Mouse (Mus musculus) urinary bladder, postnatal 14 days (tissue): ENCODE results near the gene Dhtkd1.

Source experiments
- DNase-seq: peaks from one replicate; pipeline ENCODE4 v3.0.0; 2021; ENCODE audit warnings: low spot score

Gene Dhtkd1

DNA sequence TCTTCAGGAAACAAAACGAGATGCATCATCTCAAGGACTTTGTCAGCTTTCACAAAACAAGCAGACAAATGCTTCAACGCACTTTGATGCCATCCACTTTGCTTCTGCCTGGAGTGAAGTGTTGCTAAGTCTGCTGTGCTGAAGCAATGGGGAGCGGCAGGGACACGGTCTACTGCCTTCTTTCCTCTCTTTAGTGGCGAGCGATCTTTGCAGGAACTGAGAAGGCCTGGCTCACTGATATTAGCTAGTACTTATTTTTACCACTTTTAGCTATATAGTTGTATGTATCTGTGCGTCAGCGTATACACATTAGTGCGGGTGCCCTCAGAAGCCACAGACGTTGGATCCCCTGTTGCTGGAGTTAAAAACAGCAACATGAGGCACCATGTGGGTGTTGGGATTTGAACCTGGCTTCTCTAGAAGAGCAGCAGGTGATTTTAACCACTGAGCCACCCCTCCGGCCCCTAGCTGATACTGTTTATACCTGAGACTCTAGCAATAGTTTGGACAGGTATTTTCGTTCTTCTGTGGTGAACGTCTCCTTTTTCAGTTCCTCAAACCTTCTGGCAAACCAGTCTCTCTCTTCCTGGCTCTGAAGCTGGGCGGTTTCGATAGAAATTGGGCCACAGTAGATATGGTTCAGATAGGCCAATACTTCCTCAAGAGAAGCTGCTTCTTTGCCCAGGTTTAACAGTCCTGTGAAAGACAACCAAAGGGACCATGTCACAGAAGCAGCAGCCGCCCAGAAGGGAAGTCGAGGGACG, 12.1 kb downstream of the Dhtkd1 start:
- no peak for DNase-seq

DNA sequence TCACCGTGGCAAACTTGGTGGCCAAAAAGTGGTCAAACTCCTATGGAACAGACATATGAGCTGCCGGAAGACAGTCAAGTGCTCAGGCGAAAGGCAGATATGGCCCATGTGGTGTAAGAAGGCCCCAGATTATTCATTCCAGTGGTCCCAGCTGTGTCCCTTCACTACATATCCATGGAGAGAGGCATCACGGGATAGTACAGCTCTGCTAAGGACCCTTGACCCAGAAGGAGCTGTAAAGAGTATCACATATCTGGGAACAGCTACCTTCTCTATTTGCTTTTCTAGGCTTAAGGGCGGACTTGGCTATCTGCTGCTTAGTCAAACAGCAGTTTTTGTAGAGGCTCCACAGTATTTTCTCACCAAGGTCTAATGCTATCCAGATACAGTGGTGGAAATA, 12.8 kb downstream of the Dhtkd1 start:
- DNase-seq: no peak

DNA sequence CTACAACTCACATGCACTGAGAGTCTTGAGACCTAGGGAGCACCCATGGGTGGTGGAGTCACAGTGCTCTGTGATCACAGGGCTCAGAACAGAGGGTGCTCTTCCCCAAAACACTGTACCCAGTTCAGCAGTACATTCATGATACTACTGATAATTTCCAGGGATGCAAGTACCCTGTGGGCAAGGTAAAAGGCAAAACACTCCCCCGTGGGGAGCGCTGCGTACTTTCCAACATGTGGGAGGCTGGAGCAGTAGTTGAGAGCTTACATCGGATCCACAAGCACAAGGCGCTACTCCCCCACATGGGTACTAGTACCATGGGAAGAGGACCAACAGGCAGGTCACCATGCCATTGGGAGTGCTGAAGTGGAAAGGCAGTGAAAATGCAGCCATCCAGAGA, 15.1 kb downstream of the Dhtkd1 start:
- DNase-seq: no peak

DNA sequence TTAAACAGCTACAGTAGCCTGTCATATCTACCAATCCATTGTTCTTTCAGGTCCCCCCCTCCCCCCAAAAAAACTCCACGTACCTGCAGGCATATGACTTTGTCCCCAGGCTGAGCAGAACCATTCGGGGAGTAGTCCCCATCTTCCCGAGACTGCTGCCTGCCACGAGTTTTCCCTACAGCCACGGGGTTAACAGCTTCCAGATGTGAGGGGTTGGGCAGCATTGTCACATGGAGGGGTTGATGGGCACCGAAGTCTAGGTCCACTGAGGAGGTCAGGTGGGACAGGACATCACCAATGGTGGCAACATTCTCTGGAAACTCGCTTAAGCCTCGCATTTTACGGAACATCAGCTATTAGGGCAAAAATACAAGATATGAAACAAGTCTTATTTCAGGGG, 18.8 kb downstream of the Dhtkd1 start:
- no peak for DNase-seq

DNA sequence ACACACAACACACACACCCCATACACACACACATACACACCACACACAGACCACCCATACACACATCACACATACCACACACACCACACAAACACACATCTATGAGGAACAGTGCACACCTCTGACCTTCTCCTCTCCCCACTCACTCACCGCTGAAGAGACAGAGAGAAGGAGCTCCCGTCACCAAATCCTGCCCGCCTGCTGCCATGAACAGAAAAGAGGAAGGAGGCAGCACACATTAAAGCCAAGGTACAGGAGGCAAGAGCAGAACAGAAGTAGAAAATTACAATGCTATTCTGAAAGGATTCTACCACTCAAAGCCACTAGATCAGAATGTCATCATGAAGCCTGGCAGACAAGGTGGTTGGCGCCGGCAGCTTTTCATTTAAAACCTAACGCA, 19.8 kb downstream of the Dhtkd1 start:
- DNase-seq: no peak

DNA sequence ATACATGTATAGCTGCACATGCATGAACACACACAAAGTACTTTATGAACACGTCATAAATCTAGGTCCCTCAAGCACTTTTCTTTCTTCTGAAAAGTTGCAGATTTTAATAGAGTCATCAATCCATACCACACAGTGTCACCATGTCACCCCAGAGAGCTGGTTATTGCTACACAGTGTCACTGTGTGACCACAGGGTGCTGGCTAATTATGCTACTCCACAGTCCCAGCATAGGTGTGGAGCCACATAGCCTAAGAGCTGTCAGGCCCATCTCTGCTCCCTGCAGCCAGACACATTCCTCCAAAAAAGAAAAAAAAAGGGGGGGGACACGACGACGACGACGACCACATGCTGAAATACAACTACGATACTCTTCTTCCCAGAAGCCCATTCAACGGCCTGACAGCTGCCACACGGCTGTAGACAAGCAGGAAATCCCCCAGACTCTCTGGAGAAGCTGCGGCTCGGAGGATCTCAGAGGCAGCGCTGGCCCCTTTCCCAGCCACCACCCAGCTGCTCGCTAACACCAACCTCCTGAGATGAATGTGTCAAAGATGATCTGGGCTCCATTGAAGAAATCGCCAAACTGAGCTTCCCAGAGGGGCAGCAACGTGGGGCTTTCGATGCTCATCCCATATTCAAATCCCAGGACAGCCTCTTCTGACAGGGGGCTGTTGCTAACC, 31.2 kb downstream of the Dhtkd1 start:
- DNase-seq: no peak

DNA sequence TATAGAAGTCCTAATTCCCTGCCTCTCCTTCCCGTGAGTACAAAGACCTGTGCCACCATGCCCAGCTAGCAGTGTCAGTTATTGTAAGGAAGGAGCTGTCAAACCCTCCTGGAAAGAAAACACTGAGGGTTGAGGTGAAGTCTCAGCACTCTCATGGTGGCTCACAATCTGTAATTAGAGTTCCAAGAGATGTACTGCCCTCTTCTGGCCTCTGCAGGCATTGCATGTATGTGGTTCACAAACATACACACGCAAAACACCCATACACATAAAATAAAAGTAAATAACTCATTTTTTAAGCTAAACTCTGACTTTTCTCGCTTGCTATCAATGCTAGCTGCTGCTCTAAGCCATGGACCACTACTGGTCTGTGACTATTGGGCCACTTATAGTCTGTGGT, 36.0 kb downstream of the Dhtkd1 start:
- DNase-seq: peak; percentile 27

DNA sequence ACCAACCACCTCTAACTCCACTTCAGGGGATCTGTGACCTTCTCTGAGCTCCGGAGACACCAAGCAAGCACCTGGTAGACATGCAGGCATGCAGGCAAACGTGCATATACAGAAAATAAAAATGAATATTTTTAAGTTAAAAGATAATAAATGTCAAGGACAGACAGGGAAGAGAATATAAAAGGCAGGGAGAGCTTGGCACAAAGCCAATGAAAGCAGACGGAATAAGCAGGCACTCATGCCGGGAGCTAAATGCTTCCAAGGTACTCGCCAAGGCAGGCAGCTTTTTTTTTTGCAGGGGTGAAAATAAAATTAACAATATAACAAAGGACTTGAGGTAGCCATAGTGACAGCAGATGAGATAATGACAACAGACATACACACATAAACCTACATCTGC, 36.5 kb downstream of the Dhtkd1 start:
- DNase-seq: peak; percentile 7

DNA sequence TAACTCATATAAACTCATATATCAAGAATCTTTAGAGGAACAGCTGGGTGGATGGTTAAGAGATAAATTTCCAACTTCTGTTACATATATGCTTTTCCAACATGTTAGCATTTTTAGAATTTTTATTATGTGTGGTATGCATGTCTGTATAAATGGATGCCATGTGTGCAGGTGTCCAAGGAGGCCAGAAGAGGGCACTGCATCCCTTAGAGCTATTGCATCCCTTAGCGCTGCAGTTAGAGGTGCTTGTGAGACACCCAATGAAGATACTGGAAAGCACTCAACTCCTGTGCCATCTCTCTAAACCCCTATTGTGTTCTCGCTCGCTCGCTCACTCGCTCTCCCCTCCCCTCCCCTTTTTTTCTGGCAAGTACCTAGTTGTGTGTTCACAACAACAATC, 42.4 kb downstream of the Dhtkd1 start:
- DNase-seq: peak; percentile 13

DNA sequence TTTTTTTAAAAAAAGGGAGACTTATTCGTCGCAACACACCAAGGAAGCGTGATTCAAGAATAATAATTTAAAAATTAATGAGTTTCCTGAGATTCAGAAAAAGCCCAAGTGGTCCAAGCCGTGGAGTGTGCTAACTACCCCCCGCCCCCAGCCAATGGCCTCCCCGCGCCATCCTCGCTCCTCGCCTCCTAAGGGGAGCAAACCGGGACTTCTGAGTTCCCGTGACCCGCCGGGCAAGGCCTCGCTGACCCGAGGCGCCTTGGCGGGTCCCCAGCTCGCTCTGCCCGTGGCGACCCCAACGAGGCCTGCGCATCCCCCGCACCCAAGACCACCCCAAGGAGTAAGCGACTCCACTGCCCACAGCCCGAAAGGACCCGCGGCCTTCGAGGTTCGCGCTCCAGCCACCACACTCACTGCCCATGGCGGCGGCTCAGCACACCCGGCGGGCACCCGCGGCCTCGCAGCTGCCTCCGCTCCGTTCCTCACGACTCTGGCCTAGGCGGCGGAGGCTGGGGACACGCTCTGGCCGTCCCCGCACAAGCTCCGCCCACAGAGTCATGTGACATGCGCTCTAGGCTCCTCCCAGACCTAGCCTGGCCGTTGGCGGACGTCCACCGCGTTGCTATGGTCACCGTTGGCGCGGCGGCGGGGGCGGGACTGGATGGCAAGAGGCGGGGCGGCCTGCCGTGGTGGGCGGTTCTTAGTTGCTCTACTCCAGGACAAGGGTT, 47.6 kb downstream of the Dhtkd1 start, which contains the start of gene Sec61a2:
Gene Sec61a2, minus strand, starts transcription at position 590 of the 728 bp plus-strand sequence.
- DNase-seq: peak; percentile 100

DNA sequence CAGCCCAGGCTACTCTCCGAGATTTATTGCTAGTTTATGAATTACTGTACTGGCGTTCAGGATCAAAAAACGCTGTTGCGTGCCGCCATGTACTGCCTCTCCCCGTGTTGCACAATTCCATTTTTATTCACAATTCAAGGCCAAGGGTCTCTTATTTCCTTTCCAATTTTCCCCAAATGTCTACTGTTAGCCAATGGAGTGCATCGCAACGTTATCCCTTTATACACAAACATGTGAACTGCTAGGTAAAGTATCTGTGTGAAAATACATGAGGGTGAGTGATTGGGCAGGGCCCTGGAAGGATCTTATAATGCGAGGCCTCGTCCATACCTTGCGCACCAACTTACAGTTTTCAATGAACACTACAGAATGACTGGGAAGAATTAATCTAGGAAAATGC, 48.3 kb downstream of the Dhtkd1 start:
- no peak for DNase-seq

DNA sequence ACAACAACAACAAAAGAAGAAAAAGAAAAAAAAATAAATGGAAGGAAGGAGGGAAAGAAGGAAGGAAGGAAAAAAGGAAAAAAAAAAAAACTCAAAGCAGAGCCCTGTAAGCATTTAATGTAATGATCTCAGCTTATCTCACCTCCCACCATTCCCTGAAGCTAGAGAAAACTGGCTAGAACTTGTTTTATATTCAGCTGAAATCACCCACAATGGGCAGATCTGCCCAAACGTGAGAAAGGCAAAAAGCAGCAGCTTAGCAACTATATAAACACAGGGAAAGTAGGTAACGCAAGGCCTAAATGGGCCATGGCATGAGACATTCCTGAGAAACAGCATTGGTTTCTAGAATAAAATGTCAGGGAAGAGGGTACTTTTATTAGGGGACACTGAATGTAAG, 53.2 kb downstream of the Dhtkd1 start:
- no peak for DNase-seq

DNA sequence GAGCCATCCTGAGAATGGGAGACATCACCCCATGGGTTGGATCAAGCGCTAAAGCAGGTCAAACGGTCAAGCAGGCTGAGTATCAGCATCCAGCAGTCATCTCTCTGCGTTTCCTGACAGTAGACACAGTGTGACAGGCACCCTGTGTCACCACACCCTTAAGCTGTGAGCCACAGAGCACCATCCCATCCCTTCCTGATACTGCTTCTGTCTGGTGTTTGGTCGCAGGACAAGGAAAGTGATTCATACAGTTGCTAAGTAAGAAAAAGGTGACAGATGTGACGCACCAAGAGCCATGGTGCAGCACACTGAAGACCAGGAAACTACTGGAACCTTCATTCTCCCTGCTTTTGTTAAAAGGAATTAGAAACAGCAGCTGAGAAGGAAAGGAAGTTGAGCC, 53.7 kb downstream of the Dhtkd1 start:
- DNase-seq: no peak

DNA sequence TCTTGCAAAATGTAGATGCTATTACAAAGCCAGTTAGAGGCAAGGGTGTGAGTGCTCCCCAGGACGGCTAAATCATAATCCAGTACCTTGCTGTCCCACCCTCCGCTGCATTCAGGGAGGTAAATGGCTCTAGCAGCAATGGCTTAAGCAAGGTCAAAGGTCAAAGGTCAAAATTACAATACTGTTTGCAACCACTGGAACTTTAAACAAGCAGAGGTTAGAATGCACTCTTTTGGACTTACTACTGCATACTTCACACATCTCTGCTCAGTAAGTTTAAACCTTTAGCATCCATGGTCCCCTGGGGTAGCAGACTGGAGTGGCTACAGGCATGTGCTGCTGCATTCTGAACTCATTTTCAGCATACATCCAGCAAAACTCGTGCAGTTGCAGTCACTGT, 65.1 kb downstream of the Dhtkd1 start:
- DNase-seq: no peak

DNA sequence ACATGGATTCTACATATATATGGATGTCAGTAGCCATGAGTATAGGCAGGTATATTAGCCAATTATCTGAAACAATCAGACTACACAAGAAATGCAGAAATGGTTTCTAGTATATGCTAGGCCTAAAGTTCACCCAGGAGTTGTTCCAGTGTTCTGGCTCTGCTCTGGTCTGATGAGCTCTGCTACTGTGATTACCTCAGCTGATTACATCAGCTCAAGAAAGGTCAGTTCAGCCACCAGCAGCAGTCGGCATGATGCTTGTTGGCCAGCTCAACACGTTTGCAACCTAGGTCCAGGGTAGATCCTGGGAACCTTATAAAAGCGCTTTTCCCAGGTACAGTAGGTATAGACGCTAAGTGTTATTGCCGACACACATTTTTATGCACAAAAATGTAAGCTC, 72.8 kb downstream of the Dhtkd1 start:
- no peak for DNase-seq

DNA sequence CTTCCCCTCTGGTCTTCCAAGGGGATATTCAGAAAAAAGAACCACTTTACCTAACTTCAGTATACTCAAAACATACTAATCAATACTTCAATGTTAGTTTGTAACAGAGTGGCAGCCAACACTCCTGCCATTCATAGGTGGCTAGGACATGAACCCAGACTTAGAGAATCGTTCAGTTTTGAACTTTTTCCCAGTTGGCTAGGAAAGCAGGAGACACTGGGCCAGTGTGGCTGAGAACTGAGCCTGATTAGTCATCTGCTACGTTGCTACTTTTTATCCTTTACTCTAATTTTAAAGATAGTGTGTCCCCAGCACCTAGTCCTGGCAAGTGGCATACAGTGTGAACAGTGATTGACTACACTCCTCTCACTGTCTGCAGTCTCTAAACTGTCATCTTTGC, 74.9 kb downstream of the Dhtkd1 start:
- DNase-seq: no peak

DNA sequence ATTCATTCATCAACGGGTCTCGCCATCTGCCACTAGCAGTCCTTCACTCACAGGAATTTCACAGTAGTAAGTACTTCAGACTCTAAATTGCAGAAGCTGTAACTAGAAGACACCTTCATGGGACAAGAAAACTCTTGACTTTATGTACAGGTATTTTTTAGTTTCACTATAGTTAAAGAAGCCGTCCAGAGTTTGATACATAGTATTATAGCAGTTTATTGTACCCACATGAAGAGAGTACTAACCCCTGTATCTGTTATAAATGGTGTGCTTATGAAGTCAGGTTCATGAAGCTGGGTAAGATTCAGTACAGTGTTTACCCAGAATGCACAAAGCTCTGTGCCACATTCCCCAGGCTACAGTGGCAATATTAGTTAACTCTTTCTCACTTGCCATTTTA, 79.8 kb downstream of the Dhtkd1 start, which contains the start of gene Gm13199:
Gene Gm13199, minus strand, starts transcription at position 101 of the 400 bp plus-strand sequence.
- no peak for DNase-seq

DNA sequence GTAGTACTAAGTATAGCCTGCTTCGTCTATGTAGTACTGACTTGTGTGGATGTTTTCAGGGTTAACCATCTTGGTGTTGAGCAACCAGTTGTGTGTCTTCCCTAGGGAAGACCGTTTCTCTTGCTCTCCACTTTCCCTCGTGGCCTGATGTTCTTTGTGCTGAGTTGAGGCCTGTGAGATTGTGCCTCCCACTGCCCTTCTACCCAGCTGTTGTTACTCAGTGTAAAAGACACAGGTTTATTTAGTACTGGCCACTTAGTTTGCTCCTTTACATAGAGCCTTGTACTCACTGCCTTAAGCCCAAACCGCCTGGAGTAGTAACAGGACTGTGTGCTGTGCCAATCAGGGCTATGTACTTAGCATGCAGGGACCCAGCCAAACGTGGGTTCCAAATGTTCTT, 90.7 kb downstream of the Dhtkd1 start:
- no peak for DNase-seq

DNA sequence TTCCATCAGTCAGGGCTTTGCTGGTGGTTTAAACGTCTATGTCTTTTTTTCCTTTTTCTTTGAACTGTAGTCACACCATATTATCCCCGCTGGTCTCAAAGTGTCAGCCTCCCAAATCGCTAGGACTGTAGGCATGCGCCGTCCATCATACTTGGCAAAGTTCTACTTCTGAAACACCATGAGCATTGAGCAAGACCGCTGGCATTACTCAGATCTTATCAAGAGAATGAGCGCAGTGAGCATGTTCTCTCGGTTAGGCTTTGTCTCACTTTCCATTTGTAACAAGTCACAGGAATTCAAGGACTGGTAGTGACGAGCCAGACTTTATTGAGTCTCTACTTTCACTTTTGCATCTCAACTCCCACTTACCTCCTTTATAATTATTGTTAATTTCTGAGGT, 91.5 kb downstream of the Dhtkd1 start:
- peak; percentile 23 for DNase-seq
